Mouse (Mus musculus): ENCODE results near the gene Csad.

Csad gene

GRCm38 (mm10) chr15:102204674-102205505, at the start of gene Csad:
Gene Csad, minus strand, starts transcription at chr15:102204724.
- 27% methylated on average over 19 of the region's 19 CpGs for WGBS

GRCm38 (mm10) chr15:102250521-102250920, 46.0 kb upstream of the Csad start:
- WGBS, result 89% methylated on average over 5 of the region's 5 CpGs

DNA sequence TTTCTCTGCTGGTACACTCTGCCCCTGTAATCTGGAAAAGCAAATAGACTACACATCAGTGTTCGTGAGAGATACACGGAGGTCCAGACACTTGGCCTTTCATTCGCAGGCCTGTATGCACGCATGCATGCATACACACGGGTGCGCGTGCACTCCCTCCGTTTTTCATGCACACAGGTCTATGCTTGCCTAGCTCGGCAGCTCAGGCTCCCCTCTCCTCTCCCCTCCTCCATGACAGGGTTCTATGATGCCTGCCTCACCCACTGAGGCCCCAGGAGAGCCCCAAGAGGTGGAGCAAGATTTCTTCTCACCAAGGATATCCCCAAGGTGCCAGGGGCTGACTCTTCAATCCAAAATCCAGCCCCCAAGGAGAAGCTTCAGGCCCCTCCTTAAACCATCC, 45.4 kb upstream of the Csad start:
- WGBS, result 82% methylated on average over 9 of the region's 9 CpGs

DNA sequence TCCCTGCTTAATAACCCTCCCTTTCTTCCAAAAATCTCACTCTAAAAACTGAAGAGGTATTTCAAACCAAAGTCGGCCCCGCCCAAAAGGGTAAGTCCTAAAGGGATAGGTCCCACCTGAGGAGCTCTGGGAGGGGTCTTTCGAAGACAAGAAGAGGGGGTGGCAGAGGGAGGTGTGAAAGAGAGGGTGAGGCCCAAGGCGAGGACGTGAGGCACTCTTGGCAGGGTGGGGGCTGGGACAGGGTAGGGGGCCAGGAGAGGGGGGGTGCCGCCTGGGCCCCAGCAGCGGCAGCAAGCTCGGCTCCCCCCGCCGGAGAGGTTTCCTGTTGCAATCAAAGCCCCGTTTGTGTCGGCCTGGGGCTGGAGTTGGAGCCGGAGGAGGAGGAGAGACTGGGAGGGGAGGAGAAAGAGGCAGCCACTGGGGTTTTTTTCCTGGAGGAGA, 44.7 kb upstream of the Csad start:
- 35% methylated on average over 13 of the region's 13 CpGs for WGBS

- 45% methylated on average over 3 of the region's 3 CpGs for WGBS
Measured at GRCm38 (mm10) chr15:102248812-102249191, 44.3 kb upstream of the Csad start.

DNA sequence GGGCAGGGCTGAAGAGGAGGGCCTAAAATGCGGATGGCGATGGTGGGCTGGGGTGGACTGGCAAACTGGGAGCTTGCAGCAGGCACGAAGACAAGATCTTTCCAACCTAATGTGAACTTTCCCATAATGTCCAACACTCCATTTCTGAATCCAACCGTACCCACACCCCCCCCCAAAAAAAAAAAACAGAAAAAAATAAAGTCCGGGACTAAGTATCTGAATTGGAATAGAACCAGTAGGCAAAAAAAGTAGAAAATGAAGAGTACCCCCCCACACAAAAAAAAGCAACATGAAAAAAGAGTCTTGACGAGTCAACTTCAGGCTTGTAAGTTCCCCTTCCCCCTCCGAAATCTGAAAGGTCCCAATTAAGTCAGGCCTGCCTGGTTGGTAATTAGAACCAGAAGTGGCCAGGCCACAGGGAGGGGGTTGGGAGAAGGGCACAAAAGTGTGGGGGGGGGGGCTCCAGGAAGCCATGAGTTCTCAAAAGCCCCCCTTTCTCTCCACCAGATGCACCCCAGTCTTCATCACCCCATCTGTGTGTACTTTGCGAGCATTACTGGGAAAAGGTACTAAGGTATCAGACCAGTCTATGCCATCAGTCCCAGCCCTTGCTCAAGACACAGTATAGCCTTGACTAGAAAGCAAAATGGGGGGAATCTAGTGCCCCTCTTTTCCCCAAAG, 43.7 kb upstream of the Csad start:
- 26% methylated on average over 8 of the region's 8 CpGs for WGBS

DNA sequence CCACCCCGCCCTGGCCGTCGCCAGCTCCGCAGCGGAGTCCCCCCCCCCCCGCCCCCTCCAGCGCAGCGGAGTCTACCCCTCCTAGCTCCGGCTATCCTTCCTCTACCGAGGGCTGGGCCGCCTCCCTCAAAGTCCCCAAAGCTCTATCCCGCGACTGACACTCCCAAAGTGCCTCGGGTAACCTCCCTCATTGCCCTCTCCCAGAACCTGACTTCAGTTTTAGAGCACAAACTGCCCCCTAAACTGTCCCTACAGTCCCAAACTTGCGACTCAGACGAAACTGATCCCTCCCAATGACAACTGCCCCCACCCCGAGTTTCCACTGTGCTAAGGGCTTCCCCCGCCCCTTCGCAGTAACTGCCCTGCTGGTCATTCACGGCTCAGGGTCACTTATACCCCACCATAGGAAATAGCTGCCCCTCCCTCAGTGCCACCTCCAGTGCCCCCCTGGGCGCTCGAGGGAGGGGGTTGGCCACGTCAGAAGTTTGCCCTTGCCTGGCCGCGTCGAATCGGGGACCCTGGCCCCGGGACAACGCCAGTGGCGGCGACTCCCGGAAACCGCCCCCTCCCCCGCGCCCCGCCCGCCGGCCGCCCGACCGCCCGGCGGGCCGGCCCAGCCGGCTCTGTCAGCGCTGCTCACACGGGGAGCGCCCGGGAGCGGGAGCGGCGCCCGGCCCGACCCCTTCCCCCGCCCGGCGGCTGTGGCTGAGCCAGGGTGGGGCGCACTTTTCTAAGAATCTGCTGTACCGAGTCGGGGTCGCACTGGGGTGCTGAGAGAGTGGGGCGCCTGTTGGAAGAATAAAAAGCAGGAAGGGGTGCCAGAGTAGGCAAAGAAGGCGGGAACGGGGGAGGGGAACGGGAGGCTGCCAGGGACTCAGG, 43.0 kb upstream of the Csad start:
- WGBS, result 1% methylated on average over 64 of the region's 65 CpGs

- under 1% methylated on average over 35 of the region's 35 CpGs for whole genome bisulfite sequencing
Measured at GRCm38 (mm10) chr15:102246866-102247251, 42.3 kb upstream of the Csad start.

DNA sequence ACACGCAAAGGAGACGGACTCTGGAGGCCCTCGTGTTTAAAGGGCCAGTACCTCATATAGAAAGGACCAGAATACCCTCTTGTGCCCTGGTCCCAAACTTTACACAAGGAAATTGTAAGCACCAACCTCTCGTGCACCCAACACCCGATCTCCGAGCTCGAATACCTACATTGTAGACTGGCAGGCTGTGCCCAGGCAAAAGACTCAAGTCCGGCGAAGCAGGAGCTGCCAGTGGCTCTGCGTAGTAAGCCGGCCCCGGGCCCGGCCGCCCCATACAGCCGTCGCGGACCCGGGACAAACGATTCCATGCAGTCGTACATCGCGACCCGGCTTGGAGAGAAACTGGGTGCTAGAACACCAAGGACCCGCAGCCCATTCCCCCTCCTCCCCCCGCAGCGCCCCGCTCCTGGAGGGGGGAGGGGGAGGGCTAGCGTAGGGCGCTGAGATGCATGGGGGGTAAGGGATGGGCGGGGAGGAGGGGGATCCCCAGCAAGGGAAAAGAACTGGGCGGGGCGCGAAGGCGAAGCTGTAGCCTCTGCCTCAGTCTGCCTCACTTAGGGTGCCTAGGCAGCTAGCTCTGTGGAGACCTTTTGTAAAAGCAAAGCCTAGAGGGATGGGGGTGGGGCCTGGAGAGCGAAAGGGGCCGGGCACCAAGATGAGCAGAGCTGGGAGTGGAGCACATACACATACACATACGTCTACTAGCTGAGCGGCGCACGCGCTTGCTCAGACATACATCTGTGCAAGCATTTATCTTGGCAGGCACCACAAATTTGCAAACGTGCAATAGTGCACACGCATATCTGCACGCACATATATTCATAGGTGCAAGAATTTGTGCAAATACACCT, 41.6 kb upstream of the Csad start:
- WGBS, result 2% methylated on average over 43 of the region's 44 CpGs

- WGBS, result 19% methylated on average over 14 of the region's 14 CpGs
Measured at GRCm38 (mm10) chr15:102245461-102245881, 40.9 kb upstream of the Csad start.

DNA sequence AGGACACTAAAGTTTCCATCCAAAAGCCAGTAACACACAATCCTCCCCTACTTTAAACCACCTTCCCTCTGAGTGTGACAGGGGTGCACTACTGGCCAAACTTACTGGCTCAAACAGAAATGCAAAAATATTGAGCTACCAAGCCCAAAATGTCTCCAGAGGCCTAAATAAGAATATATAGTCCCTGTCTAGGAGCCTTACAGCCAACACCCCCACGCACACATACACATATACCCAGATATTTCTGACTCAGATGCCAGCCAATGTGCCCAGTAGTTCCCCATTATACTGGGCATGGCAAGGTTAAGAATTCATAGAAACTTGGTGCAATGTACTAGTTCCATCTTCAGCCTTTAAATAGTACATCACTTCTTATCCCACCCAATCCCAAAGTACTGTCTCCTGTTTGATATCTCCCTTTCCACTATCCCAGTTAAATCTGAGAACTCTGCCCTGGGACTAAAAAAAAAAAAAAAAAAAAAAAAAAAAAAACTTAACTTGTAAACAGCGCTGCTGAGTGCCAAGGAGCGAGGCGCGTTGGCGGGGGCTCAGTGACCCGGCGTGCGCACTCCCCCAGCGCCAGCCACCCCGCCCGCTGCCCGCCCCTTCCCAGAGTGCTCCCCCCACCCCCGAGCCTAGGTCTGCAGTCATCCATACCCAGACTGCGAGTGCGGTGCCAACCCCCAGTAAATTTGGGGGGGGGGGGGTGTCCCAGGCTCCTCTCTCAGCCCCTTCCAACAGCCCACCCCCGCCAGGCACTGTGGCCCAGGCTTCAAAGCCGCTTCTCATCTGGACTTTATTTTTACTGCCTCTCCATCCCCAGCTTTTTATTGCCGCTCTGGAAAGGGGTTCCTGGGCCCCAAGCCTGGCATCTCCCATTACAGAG, 40.0 kb upstream of the Csad start:
- 27% methylated on average over 19 of the region's 19 CpGs for WGBS

- WGBS, result 37% methylated on average over 22 of the region's 22 CpGs
Measured at GRCm38 (mm10) chr15:102243229-102244190, 39.0 kb upstream of the Csad start.

- WGBS, result 78% methylated on average over 12 of the region's 12 CpGs
Measured at GRCm38 (mm10) chr15:102242404-102243228, 38.1 kb upstream of the Csad start.

- WGBS, result 75% methylated on average over 4 of the region's 4 CpGs
Measured at GRCm38 (mm10) chr15:102240607-102241006, 36.1 kb upstream of the Csad start.

GRCm38 (mm10) chr15:102239851-102240250, 35.3 kb upstream of the Csad start:
- whole genome bisulfite sequencing, result 88% methylated on average over 11 of the region's 11 CpGs

- WGBS, result 21% methylated on average over 9 of the region's 9 CpGs
Measured at GRCm38 (mm10) chr15:102239260-102239590, 34.7 kb upstream of the Csad start.

GRCm38 (mm10) chr15:102238543-102239259, 34.2 kb upstream of the Csad start:
- 93% methylated on average over 14 of the region's 14 CpGs for WGBS

Measured in cerebral cortex, adult 2 months (tissue).